Mouse (Mus musculus) CH12.LX (cell line): Measurements from ENCODE around the gene Atp2c2. TPM values are rescaled to one million over a fixed set of nuclear protein-coding genes. Genes with fewer than 3 reads are reported as not detected.

Source experiments
- DNase-seq: peaks from one replicate; pipeline ENCODE4 v3.0.0-alpha.2; 2013; ENCODE audit errors: extremely low read depth
- H3K27ac ChIP-seq: 2 replicates; pipeline ENCODE4 v1.5.1; 2012; ENCODE audit warnings: low read depth, mild to moderate bottlenecking, control low read depth, moderate library complexity; ENCODE audit not compliant: insufficient read depth
- H3K27me3 ChIP-seq: replicated peaks from 2 replicates; pipeline ENCODE3; 2012; ENCODE audit warnings: inconsistent platforms
- H3K36me3 ChIP-seq, 2 experiments: replicated peaks in 1 of 2; 2 replicates each; pipeline versions ENCODE3 to v1.6.1; 2012; ENCODE audit warnings: inconsistent platforms in 1 of 2, low read length in 1 of 2, mild to moderate bottlenecking in 1 of 2, mixed read lengths in 1 of 2, moderate library complexity in 1 of 2; ENCODE audit not compliant: control insufficient read depth in 1 of 2, insufficient read depth in 1 of 2
- H3K4me1 ChIP-seq, 2 experiments: 2 replicates each; pipeline ENCODE4 v1.6.1; 2012; ENCODE audit warnings: inconsistent platforms in 1 of 2, moderate library complexity in 1 of 2; ENCODE audit not compliant: insufficient read depth in 2 of 2, control insufficient read depth in 1 of 2
- H3K4me2 ChIP-seq: 2 replicates; pipeline ENCODE4 v1.6.1; 2012; ENCODE audit warnings: low read depth, mild to moderate bottlenecking, control low read depth; ENCODE audit not compliant: poor library complexity, insufficient read depth, severe bottlenecking
- H3K4me3 ChIP-seq, 3 experiments: fragments of 150-350 bp in 1 of 3; sonication (generic) in 1 of 3; replicated peaks in 1 of 3; 2 replicates each; pipeline versions ENCODE3 to v1.5.1; 2011 to 2012; ENCODE audit warnings: low read depth in 2 of 3, low read length in 2 of 3, mild to moderate bottlenecking in 2 of 3, moderate library complexity in 2 of 3, control low read depth in 1 of 3, improper control_type of control experiment in 1 of 3, inconsistent platforms in 1 of 3, mixed read lengths in 1 of 3; ENCODE audit not compliant: poor library complexity in 1 of 3
- H3K79me2 ChIP-seq: replicated peaks from 2 replicates; pipeline ENCODE4 v1.6.1; 2012; ENCODE audit warnings: mild to moderate bottlenecking, moderate library complexity; ENCODE audit not compliant: control insufficient read depth, poor library complexity, insufficient read depth, severe bottlenecking; ENCODE audit errors: extremely low read depth
- H3K9ac ChIP-seq: 2 replicates; pipeline ENCODE4 v1.6.1; 2012; ENCODE audit warnings: low read depth, mild to moderate bottlenecking, control low read depth, moderate library complexity; ENCODE audit not compliant: insufficient read depth
- H3K9me3 ChIP-seq: replicated peaks from 2 replicates; pipeline ENCODE3; 2012; ENCODE audit warnings: low read length, inconsistent platforms, mixed read lengths
- BHLHE40 ChIP-seq: IDR thresholded peaks from 2 replicates; pipeline ENCODE4 v1.6.1; 2011; ENCODE audit warnings: mild to moderate bottlenecking, low read depth, low read length, improper control_type of control experiment
- GABPA ChIP-seq: IDR thresholded peaks from 2 replicates; pipeline ENCODE4 v1.6.1; 2012; ENCODE audit warnings: low read depth, low read length, improper control_type of control experiment, inconsistent platforms; ENCODE audit not compliant: insufficient replicate concordance
- IRF4 ChIP-seq: IDR thresholded peaks from 2 replicates; pipeline ENCODE4 v1.6.1; 2014; ENCODE audit warnings: low read depth, mild to moderate bottlenecking, inconsistent platforms, low read length, improper control_type of control experiment
- JUND ChIP-seq: conservative IDR thresholded peaks from 2 replicates; pipeline ENCODE4 v1.6.1; 2011; ENCODE audit warnings: low read depth, low read length, improper control_type of control experiment
- MYC ChIP-seq: IDR thresholded peaks from 2 replicates; pipeline ENCODE4 v1.6.1; 2011; ENCODE audit warnings: low read depth, mild to moderate bottlenecking, improper control_type of control experiment, low read length
- NELFE ChIP-seq: IDR thresholded peaks from 2 replicates; pipeline ENCODE4 v1.6.1; 2011; ENCODE audit warnings: low read depth, low read length, improper control_type of control experiment
- RAD21 ChIP-seq: IDR thresholded peaks from 2 replicates; pipeline ENCODE4 v1.6.1; 2011; ENCODE audit warnings: low read depth, mild to moderate bottlenecking, low read length, improper control_type of control experiment, moderate library complexity
- RCOR1 ChIP-seq: conservative IDR thresholded peaks from 2 replicates; pipeline ENCODE4 v1.6.1; 2012; ENCODE audit warnings: low read depth, mild to moderate bottlenecking, inconsistent platforms, low read length, improper control_type of control experiment
- SIN3A ChIP-seq: IDR thresholded peaks from 2 replicates; pipeline ENCODE4 v1.6.1; 2012; ENCODE audit warnings: low read length, improper control_type of control experiment, inconsistent platforms
- TBP ChIP-seq: conservative IDR thresholded peaks from 2 replicates; pipeline ENCODE4 v1.6.1; 2011; ENCODE audit warnings: low read depth, low read length, improper control_type of control experiment
- UBTF ChIP-seq: IDR thresholded peaks from 2 replicates; pipeline ENCODE4 v1.6.1; 2012; ENCODE audit warnings: low read depth, mild to moderate bottlenecking, inconsistent platforms, low read length, improper control_type of control experiment, moderate library complexity
- USF2 ChIP-seq: conservative IDR thresholded peaks from 2 replicates; pipeline ENCODE4 v1.6.1; 2011; ENCODE audit warnings: low read depth, low read length, improper control_type of control experiment
- ZC3H11A ChIP-seq: IDR thresholded peaks from 2 replicates; pipeline ENCODE4 v1.6.1; 2012; ENCODE audit warnings: low read depth, mild to moderate bottlenecking, inconsistent platforms, low read length, improper control_type of control experiment
- ZKSCAN1 ChIP-seq: IDR thresholded peaks from 2 replicates; pipeline ENCODE4 v1.6.1; 2012; ENCODE audit warnings: low read depth, inconsistent platforms, low read length, improper control_type of control experiment, borderline replicate concordance
- ZMIZ1 ChIP-seq: IDR thresholded peaks from 2 replicates; pipeline ENCODE4 v1.6.1; 2012; ENCODE audit warnings: low read depth, mild to moderate bottlenecking, inconsistent platforms, low read length, improper control_type of control experiment
- dilution Hi-C: fragments of 300-500 bp; cut with MboI; formaldehyde crosslinking; loops from 2 replicates; pipeline ENCODE4 v1.14.3; 2020; ENCODE audit warnings: low sequenced_read_pairs; ENCODE audit not compliant: extremely low pct_unique_long_range_greater_than_20kb, extremely low pct_ligation_motif_present
- in situ Hi-C: fragments of 300-500 bp; cut with MboI; formaldehyde crosslinking; loops from 3 replicates; pipeline ENCODE4 v1.14.3; 2019; ENCODE audit warnings: low sequenced_read_pairs, low pct_ligation_motif_present, low pct_unique_long_range_greater_than_20kb, mixed read lengths
- polyA plus RNA-seq: library from polyadenylated mRNA; unstranded; fragments of >175 nt; gene quantifications from 2 replicates; pipeline ENCODE4 v1.2.1, GENCODE M21; 2012; ENCODE audit warnings: low read depth; ENCODE audit not compliant: insufficient read length
- total RNA-seq, 2 experiments: library from RNA; depleted of rRNA; stranded (reverse); fragments of 300-350 nt in 1 of 2; fragments of >200 nt in 1 of 2; gene quantifications; 2 replicates each; pipeline ENCODE4 v1.2.3; 2012 to 2014

The Atp2c2 gene
- total and polyA plus RNA-seq, 3 experiments, result not detected

- no peak for TF ChIP-seq ZMIZ1
- TF ChIP-seq USF2, result peak; percentile 71
- TF ChIP-seq GABPA, result no peak
Measured at GRCm38 (mm10) chr8:119779013-119779737, 79.4 kb downstream of the Atp2c2 start (continued).

GRCm38 (mm10) chr8:119780402-119781049 lies 80.7 kb downstream of the Atp2c2 start:
- DNase-seq, result no peak
- peaks cover 13 to 54% of the 10 kb centered on the region in 2 experiments for H3K4me1 ChIP-seq
- in situ Hi-C loops (loop anchor here (5.0 kb wide), 2 partner anchors 62 to 142 kb away; partner anchors contain the start of gene Cotl1), dilution Hi-C loops (no loop called here)
- no peak overlapping the region for H3K9ac ChIP-seq
- H3K4me2 ChIP-seq, result no peak overlapping the region
- no peak overlapping the region for H3K27ac ChIP-seq
- no peaks in the 10 kb centered on the region for H3K79me2 ChIP-seq
- TF ChIP-seq UBTF (no peak), NELFE (no peak), BHLHE40 (no peak), IRF4 (no peak), RAD21 (no peak), MYC (no peak), TBP (no peak), ZKSCAN1 (no peak), ZC3H11A (no peak), JUND (no peak), SIN3A (no peak), RCOR1 (no peak)
- peaks cover 2% of the 10 kb centered on the region for H3K27me3 ChIP-seq
- no peak overlapping the region for H3K4me3 ChIP-seq
- no peaks in the 10 kb centered on the region for H3K36me3 ChIP-seq
- no peaks in the 10 kb centered on the region for H3K9me3 ChIP-seq
